Mouse (Mus musculus) liver, embryonic 14.5 days (tissue): Measurements from ENCODE around the gene Mettl21c.

Source experiments
- CTCF ChIP-seq: IDR thresholded peaks from 2 replicates; pipeline ENCODE4 v1.5.1; 2016; ENCODE audit warnings: antibody characterized with exemption, low read depth, control low read depth
- EP300 ChIP-seq: IDR thresholded peaks from 2 replicates; pipeline ENCODE4 v1.6.1; 2016; ENCODE audit warnings: antibody characterized with exemption, low read depth

DNA sequence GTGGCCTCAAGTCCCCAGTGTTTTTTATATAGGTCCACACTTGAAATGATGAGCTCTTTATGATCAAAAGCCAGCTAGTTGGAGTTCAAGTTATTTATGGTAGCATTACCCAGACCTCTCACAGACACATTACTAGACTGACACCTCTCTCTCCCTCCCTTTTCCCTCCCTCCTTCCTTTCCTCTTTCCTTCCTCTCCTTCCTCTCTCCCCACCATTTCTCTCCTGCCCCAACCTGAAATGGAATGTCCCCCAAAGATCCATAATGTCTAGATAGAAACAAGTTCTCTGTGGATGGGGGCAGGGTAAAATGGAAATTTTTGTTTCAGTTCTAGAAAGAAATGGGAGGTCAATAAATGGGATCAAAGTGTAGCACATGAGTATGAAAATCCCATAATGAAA is at the start of gene Mettl21c:
- no peak for TF ChIP-seq CTCF
- TF ChIP-seq EP300: no peak
